Mouse (Mus musculus): ENCODE results near the gene Pah. TPM values are rescaled to one million over a fixed set of nuclear protein-coding genes. Genes with fewer than 3 reads are reported as not detected.

The Pah gene
- polyA plus RNA-seq, 1 experiment from 2014 or later: 0.68 TPM

DNA sequence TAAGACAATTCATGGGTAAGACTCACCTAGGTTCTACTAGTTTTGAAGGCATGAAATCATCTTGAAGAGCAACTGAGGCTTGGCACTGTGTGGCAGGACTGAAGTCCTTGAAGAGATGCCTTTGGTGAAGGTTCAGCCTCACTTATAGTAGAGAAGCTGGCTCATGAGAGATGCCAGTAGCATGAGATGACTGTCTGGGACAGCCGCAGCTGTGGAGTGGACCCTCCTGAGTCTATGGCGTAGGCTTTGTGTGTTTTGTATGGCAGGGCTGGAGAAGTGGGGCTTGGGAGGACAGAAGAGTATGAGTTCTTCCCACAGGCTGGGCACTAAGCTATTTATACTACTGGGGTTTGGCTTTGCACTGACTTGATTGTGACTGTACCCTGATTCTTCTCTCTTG, 24.5 kb upstream of the Pah start:
- no peak overlapping the region for H3K4me2 ChIP-seq (replicated peaks; ENCODE audit: low read depth, low read length)
- H3K4me3 ChIP-seq (ENCODE audit: low read depth, low read length): no peak overlapping the region
- peaks cover 66% of the 10 kb centered on the region for H3K27me3 ChIP-seq (ENCODE audit: control insufficient read depth, insufficient read depth, low read length)
- H3K27ac ChIP-seq (ENCODE audit: low read length): no peak overlapping the region
- H3K4me1 ChIP-seq (ENCODE audit: control insufficient read depth, insufficient read depth, low read length): 0 out of 2 replicates have a peak, but pooled peaks cover 5% of the 10 kb centered on the region
- 84% methylated on average over 2 of the region's 2 CpGs for WGBS
- H3K9me3 ChIP-seq (ENCODE audit: control insufficient read depth, low read depth, low read length): peaks cover 9% of the 10 kb centered on the region
- no peak overlapping the region for H3K9ac ChIP-seq (replicated peaks; ENCODE audit: low read depth, low read length)
- H3K36me3 ChIP-seq (ENCODE audit: control insufficient read depth, insufficient read depth, low read length): no peaks in the 10 kb centered on the region
- no peak for ATAC-seq (ENCODE audit: insufficient number of reproducible peaks, insufficient read depth, low FRiP score, low read depth)

DNA sequence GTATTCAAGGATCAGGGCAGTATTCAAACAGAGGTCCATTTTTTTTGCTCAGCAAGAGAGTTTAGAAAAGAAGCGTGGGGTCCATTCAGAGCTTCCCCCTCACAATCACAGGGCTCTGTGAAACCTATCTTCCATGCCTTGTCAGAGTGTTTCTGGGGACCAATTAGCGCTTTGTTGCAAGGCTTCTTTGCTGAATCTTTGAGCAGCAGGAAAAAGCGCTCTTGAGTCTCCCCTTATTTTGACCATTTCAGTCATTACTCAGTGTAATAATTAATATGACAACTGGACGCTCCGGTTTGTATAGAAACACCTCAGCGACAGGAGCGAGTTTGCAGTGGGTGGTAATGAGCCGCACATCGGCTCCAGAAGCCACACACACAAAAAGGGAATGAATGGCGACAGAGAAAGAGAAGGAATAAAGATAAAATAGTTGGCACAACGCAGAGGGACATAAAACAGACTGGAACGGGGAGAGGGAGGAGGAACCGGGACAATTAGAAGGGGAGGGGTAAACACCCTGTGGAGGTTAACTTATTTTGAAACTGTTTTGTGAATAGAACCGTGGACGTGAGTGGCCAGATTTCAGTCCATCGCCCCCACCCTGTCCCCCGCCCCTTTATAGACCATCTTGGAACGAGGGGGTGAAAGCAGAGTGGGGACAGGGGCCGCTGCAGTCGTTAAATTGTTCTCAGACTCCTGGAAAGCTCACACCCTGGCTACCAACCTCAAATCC, 20.5 kb upstream of the Pah start:
- no peak overlapping the region for H3K27ac ChIP-seq (ENCODE audit: low read length)
- no peaks in the 10 kb centered on the region for H3K4me1 ChIP-seq (ENCODE audit: control insufficient read depth, insufficient read depth, low read length)
- H3K4me2 ChIP-seq (replicated peaks; ENCODE audit: low read depth, low read length): 0 out of 2 replicates have a peak overlapping the region, but pooled peaks have one; percentile 12
- no peaks in the 10 kb centered on the region for H3K36me3 ChIP-seq (ENCODE audit: control insufficient read depth, insufficient read depth, low read length)
- ATAC-seq (ENCODE audit: insufficient number of reproducible peaks, insufficient read depth, low FRiP score, low read depth): no peak
- peaks cover 6% of the 10 kb centered on the region for H3K9me3 ChIP-seq (ENCODE audit: control insufficient read depth, low read depth, low read length)
- peaks cover 51% of the 10 kb centered on the region for H3K27me3 ChIP-seq (ENCODE audit: control insufficient read depth, insufficient read depth, low read length)
- H3K9ac ChIP-seq (replicated peaks; ENCODE audit: low read depth, low read length): no peak overlapping the region
- WGBS: 22% methylated on average over 20 of the region's 20 CpGs
- no peak overlapping the region for H3K4me3 ChIP-seq (ENCODE audit: low read depth, low read length)

DNA sequence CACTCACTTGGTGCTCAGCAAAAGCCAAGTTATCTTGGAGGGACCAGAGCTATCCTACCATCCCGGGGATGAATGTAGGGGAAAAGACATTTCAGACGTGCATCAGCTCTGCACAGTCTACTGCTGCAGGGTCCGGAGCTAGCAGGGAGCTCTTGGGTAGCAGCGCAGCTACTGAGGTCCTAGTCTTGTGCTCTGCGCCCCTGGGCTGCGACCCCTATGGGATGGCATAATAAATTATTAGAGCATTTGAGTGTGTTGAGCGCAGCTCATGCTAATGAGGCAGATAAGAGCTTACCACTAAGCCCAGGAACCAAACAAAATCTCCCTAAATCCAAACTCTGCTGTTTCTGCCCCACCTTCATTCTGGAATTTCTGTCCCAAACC, 19.9 kb upstream of the Pah start:
- no peak overlapping the region for H3K9ac ChIP-seq (replicated peaks; ENCODE audit: low read depth, low read length)
- no peak overlapping the region for H3K4me3 ChIP-seq (ENCODE audit: low read depth, low read length)
- no peaks in the 10 kb centered on the region for H3K36me3 ChIP-seq (ENCODE audit: control insufficient read depth, insufficient read depth, low read length)
- H3K4me1 ChIP-seq (ENCODE audit: control insufficient read depth, insufficient read depth, low read length): no peaks in the 10 kb centered on the region
- H3K27ac ChIP-seq (ENCODE audit: low read length): no peak overlapping the region
- WGBS: 10% methylated on average over 7 of the region's 7 CpGs
- H3K4me2 ChIP-seq (replicated peaks; ENCODE audit: low read depth, low read length): no peak overlapping the region
- peaks cover 48% of the 10 kb centered on the region for H3K27me3 ChIP-seq (ENCODE audit: control insufficient read depth, insufficient read depth, low read length)
- ATAC-seq (ENCODE audit: insufficient number of reproducible peaks, insufficient read depth, low FRiP score, low read depth): no peak
- H3K9me3 ChIP-seq (ENCODE audit: control insufficient read depth, low read depth, low read length): peaks cover 4% of the 10 kb centered on the region

DNA sequence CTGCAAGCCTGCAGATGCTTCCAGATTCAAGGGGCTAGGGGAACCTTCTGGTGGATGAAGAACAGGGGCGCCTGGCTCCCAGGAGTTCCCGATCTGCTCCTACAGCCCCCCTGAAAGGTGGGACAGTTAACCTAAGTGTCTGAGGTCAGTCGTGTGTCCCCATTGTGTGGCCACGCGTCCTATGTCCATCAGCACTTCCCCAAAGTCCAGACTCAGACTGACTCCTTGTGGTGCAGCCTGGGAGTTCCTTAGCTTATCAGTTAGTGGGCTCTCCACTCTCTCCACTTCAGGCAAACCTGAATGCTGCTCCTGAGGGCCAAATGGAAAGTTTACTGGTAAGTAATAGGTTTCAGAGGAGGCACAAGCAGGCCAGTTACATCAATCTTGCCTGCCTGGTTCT, 19.3 kb upstream of the Pah start:
- H3K27ac ChIP-seq (ENCODE audit: low read length): no peak overlapping the region
- H3K4me1 ChIP-seq (ENCODE audit: control insufficient read depth, insufficient read depth, low read length): no peaks in the 10 kb centered on the region
- no peaks in the 10 kb centered on the region for H3K36me3 ChIP-seq (ENCODE audit: control insufficient read depth, insufficient read depth, low read length)
- peaks cover 4% of the 10 kb centered on the region for H3K9me3 ChIP-seq (ENCODE audit: control insufficient read depth, low read depth, low read length)
- H3K27me3 ChIP-seq (ENCODE audit: control insufficient read depth, insufficient read depth, low read length): peaks cover 45% of the 10 kb centered on the region
- ATAC-seq (ENCODE audit: insufficient number of reproducible peaks, insufficient read depth, low FRiP score, low read depth): no peak
- no peak overlapping the region for H3K4me3 ChIP-seq (ENCODE audit: low read depth, low read length)
- no peak overlapping the region for H3K9ac ChIP-seq (replicated peaks; ENCODE audit: low read depth, low read length)
- H3K4me2 ChIP-seq (replicated peaks; ENCODE audit: low read depth, low read length): no peak overlapping the region
- 27% methylated on average over 5 of the region's 5 CpGs for WGBS

DNA sequence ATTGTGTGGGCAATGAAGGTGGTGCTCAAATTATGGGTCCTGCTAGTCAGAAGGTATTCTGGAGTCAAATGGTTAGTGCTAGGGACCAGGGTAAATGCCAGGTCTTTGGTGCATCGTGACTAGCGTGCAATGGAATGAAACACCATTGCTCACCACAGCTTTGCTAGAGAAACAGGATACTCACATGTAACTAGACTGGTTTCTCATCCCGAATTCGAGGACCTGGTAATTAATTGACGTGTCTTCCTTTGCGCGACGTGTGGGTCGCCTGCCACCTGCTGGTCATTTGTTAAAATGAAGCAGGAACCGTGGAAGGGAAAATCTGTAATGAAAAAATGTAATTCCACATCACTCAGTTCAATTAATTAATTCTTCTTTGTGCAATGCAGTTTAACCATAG, 17.6 kb upstream of the Pah start:
- H3K4me3 ChIP-seq (ENCODE audit: low read depth, low read length): no peak overlapping the region
- H3K27ac ChIP-seq (ENCODE audit: low read length): no peak overlapping the region
- no peak overlapping the region for H3K4me2 ChIP-seq (replicated peaks; ENCODE audit: low read depth, low read length)
- no peaks in the 10 kb centered on the region for H3K9me3 ChIP-seq (ENCODE audit: control insufficient read depth, low read depth, low read length)
- H3K4me1 ChIP-seq (ENCODE audit: control insufficient read depth, insufficient read depth, low read length): no peaks in the 10 kb centered on the region
- peaks cover 38% of the 10 kb centered on the region for H3K27me3 ChIP-seq (ENCODE audit: control insufficient read depth, insufficient read depth, low read length)
- ATAC-seq (ENCODE audit: insufficient number of reproducible peaks, insufficient read depth, low FRiP score, low read depth): no peak
- H3K9ac ChIP-seq (replicated peaks; ENCODE audit: low read depth, low read length): no peak overlapping the region
- WGBS: 1% methylated on average over 10 of the region's 10 CpGs
- H3K36me3 ChIP-seq (ENCODE audit: control insufficient read depth, insufficient read depth, low read length): no peaks in the 10 kb centered on the region

DNA sequence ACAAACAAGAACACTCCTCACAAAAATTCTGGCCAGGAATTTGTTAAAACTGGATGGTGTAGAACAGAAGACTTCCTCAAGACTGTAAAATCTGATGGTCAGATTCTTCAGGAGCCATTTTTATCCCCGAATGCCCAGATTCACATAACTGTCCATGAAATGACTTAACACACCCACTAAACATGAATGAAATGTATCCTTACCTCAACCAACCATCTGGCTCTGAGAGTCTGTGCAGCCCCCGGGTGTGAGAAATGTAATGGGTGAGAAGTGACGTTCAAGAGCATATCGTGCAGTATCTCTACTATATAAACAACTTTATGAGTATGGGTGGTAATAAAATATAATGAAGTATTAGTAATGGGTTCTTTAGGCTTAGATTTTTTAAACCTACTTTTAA, 13.0 kb upstream of the Pah start:
- H3K9me3 ChIP-seq (ENCODE audit: control insufficient read depth, low read depth, low read length): no peaks in the 10 kb centered on the region
- H3K4me2 ChIP-seq (replicated peaks; ENCODE audit: low read depth, low read length): no peak overlapping the region
- H3K27ac ChIP-seq (ENCODE audit: low read length): no peak overlapping the region
- H3K36me3 ChIP-seq (ENCODE audit: control insufficient read depth, insufficient read depth, low read length): no peaks in the 10 kb centered on the region
- H3K9ac ChIP-seq (replicated peaks; ENCODE audit: low read depth, low read length): no peak overlapping the region
- H3K4me1 ChIP-seq (ENCODE audit: control insufficient read depth, insufficient read depth, low read length): no peaks in the 10 kb centered on the region
- 84% methylated on average over 4 of the region's 4 CpGs for WGBS
- H3K27me3 ChIP-seq (ENCODE audit: control insufficient read depth, insufficient read depth, low read length): peaks cover 3% of the 10 kb centered on the region; the same call in 1 of the 2 replicates
- ATAC-seq (ENCODE audit: insufficient number of reproducible peaks, insufficient read depth, low FRiP score, low read depth): no peak
- H3K4me3 ChIP-seq (ENCODE audit: low read depth, low read length): no peak overlapping the region

DNA sequence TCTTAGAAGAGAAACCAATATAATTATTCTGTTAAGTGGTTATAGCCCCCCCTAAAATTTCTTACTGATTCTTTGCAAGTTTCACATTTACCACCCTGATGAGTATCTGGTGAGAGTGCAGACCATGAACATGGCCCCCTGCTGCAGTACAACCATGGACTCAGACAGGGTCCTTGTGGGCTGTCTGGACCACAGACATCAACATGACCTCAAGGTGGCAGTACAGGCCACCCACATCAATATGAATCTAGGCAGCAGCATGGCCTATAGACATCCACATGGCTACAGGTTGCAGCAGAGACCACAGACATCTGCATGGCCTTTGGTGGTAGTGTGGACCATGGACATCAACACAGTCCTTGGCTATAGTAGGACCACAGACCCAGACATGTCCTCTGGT, 8.5 kb upstream of the Pah start:
- H3K9me3 ChIP-seq (ENCODE audit: control insufficient read depth, low read depth, low read length): no peaks in the 10 kb centered on the region
- H3K9ac ChIP-seq (replicated peaks; ENCODE audit: low read depth, low read length): no peak overlapping the region
- no peaks in the 10 kb centered on the region for H3K27me3 ChIP-seq (ENCODE audit: control insufficient read depth, insufficient read depth, low read length)
- no peak overlapping the region for H3K27ac ChIP-seq (ENCODE audit: low read length)
- no peak for ATAC-seq (ENCODE audit: insufficient number of reproducible peaks, insufficient read depth, low FRiP score, low read depth)
- no peaks in the 10 kb centered on the region for H3K4me1 ChIP-seq (ENCODE audit: control insufficient read depth, insufficient read depth, low read length)
- no peak overlapping the region for H3K4me3 ChIP-seq (ENCODE audit: low read depth, low read length)
- H3K36me3 ChIP-seq (ENCODE audit: control insufficient read depth, insufficient read depth, low read length): no peaks in the 10 kb centered on the region
- H3K4me2 ChIP-seq (replicated peaks; ENCODE audit: low read depth, low read length): no peak overlapping the region

DNA sequence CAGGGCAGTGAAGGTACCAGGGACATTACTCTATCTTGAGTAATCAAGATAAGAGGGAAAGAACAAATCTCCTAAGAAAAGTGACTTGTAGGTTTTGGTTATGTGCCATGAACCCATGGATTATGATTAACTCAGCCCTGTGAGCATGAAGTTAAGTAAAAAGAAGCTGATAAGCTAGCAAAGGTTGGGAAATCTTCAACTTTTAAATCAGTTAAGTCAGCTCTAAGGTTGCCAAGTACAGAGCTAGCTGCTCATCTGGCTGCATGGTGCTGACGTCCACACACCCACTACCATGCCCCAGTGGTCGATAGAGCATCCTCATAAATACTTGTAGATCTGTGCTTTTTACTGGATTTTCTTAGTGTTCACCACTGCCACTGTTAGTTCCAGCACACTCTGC, 3.0 kb upstream of the Pah start:
- no peak overlapping the region for H3K9ac ChIP-seq (replicated peaks; ENCODE audit: low read depth, low read length)
- H3K27ac ChIP-seq (ENCODE audit: low read length): no peak overlapping the region
- no peaks in the 10 kb centered on the region for H3K27me3 ChIP-seq (ENCODE audit: control insufficient read depth, insufficient read depth, low read length)
- H3K4me3 ChIP-seq (ENCODE audit: low read depth, low read length): no peak overlapping the region
- no peak for ATAC-seq (ENCODE audit: insufficient number of reproducible peaks, insufficient read depth, low FRiP score, low read depth)
- no peaks in the 10 kb centered on the region for H3K4me1 ChIP-seq (ENCODE audit: control insufficient read depth, insufficient read depth, low read length)
- H3K36me3 ChIP-seq (ENCODE audit: control insufficient read depth, insufficient read depth, low read length): no peaks in the 10 kb centered on the region
- no peak overlapping the region for H3K4me2 ChIP-seq (replicated peaks; ENCODE audit: low read depth, low read length)
- WGBS: 69% methylated on average over 2 of the region's 2 CpGs
- no peaks in the 10 kb centered on the region for H3K9me3 ChIP-seq (ENCODE audit: control insufficient read depth, low read depth, low read length)
